Mouse (Mus musculus): ENCODE data around the gene Per2. TPM values are rescaled to one million over a fixed set of nuclear protein-coding genes. Genes with fewer than 3 reads are reported as not detected.

The Per2 gene
- 10.7 and 12.2 TPM in 2 replicates for polyA plus RNA-seq (2015; fragmentation: Nextera tagmentation; extraction: Ambion mirVana)

DNA sequence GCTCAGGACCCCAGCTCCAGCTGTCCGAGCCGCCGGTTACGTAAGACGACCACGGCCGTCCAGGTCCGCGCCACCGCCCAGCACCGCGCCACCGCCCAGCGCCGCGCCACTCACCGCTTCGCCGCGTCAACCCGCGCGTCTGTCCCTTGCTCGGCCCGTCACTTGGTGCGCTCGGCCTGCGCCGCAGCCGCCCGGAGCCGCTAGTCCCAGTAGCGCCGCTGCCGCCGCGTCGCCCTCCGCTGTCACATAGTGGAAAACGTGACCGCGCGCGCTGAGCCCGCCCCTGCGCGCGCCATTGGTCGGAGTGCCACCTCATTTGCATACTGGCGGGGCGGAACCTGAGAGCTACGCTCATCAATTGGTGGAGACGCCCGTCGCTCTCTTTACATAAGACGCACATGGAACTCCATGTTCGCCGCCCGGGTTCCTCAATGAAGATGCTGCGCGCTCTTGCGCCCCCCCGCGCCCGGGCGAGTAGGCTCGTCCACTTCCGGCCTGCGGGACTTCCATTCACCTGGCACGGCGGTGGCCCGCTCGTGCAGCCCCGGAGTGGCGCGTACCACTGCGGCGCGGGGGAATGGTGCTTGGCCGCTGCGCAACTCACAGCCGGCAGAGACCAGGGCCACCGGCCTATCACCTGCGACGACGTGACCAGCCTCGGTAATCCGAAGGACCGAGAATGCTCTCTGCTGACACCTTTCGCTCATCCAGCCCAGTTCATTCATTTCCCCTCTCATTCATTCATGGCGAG, at the start of gene Per2:
Gene Per2 (minus strand): TSS at position 266 of the 751 bp plus-strand sequence.
- Histone ChIP-seq H3K27me3 (ENCODE audit: control insufficient read depth, insufficient read depth, low read depth, low read length) (no peaks in the 10 kb centered on the region), H3K4me2 (ENCODE audit: low read depth, low read length) (peak within 1 kb of the TSS; percentile 84), H3K27ac (ENCODE audit: low read length) (peak within 1 kb of the TSS; percentile 99), H3K9me3 (ENCODE audit: control insufficient read depth, low read length) (no peaks in the 10 kb centered on the region), H3K4me1 (replicated peaks; ENCODE audit: control insufficient read depth, insufficient read depth, low read length) (peaks cover 47% of the 10 kb centered on the region), H3K36me3 (ENCODE audit: control insufficient read depth, insufficient read depth, low read length) (no peaks in the 10 kb centered on the region), H3K4me3 (ENCODE audit: low read length) (peak within 1 kb of the TSS; percentile 93), H3K9ac (ENCODE audit: low read length) (peak within 1 kb of the TSS; percentile 83)
- ATAC-seq (ENCODE audit: low read depth): peak; percentile 92
- WGBS: under 1% methylated on average over 90 of the region's 91 CpGs

DNA sequence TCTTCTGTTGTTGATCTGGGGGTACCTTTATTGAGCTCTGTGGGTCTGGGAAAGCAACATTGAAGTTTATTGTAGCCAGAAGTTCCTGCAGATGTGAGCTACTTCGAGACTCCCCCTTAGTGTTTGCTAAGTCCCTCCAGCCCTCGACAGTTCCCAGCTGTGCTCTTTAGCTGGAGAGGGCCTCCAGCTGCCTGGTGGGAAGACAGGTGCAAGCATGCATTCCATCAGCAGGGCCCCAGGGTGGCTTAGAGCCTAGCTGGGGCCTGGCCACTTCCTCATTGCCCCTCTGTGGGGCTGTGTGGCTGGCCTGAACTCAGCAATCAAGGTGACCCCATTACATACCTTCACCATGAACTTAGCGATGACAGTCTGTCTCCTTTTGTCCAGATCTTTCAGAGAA, 45.5 kb upstream of the Per2 start:
- no peaks in the 10 kb centered on the region for H3K9me3 ChIP-seq (ENCODE audit: control insufficient read depth, low read length)
- peaks cover 6% of the 10 kb centered on the region; the same call in 1 of the 2 replicates for H3K36me3 ChIP-seq (ENCODE audit: control insufficient read depth, insufficient read depth, low read length)
- no peaks in the 10 kb centered on the region for H3K4me1 ChIP-seq (replicated peaks; ENCODE audit: control insufficient read depth, insufficient read depth, low read length)
- ATAC-seq (ENCODE audit: low read depth): no peak
- no peak overlapping the region for H3K9ac ChIP-seq (ENCODE audit: low read length)
- WGBS: 59% methylated on average over 3 of the region's 3 CpGs
- no peaks in the 10 kb centered on the region for H3K27me3 ChIP-seq (ENCODE audit: control insufficient read depth, insufficient read depth, low read depth, low read length)
- no peak overlapping the region for H3K4me2 ChIP-seq (ENCODE audit: low read depth, low read length)
- H3K4me3 ChIP-seq (ENCODE audit: low read length): no peak overlapping the region
- H3K27ac ChIP-seq (ENCODE audit: low read length): no peak overlapping the region

DNA sequence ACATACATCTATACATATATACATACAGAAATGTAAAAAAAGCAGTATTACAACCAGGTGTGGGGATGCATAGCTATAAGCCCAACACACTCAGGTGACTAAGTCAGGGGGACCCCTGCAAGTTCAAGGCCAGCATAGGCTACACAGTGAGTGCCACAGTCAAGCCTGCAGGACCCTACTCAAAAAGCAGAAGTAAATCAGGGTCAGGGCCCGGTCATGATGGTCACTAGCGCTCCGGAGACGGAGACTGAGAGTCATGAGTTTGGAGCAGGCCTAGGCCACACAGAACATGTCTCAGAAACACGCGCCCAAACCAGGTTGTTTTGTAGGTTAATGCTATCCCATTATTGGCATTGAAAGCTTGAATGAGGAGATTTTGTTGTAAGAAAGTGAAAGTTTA, 39.5 kb upstream of the Per2 start:
- ATAC-seq (ENCODE audit: low read depth): no peak
- no peak overlapping the region for H3K9ac ChIP-seq (ENCODE audit: low read length)
- no peaks in the 10 kb centered on the region for H3K9me3 ChIP-seq (ENCODE audit: control insufficient read depth, low read length)
- no peak overlapping the region for H3K27ac ChIP-seq (ENCODE audit: low read length)
- H3K4me2 ChIP-seq (ENCODE audit: low read depth, low read length): no peak overlapping the region
- H3K36me3 ChIP-seq (ENCODE audit: control insufficient read depth, insufficient read depth, low read length): peaks cover 3% of the 10 kb centered on the region; the same call in 1 of the 2 replicates
- 94% methylated on average over 6 of the region's 6 CpGs for WGBS
- no peaks in the 10 kb centered on the region for H3K27me3 ChIP-seq (ENCODE audit: control insufficient read depth, insufficient read depth, low read depth, low read length)
- H3K4me3 ChIP-seq (ENCODE audit: low read length): no peak overlapping the region
- peaks cover 16% of the 10 kb centered on the region for H3K4me1 ChIP-seq (replicated peaks; ENCODE audit: control insufficient read depth, insufficient read depth, low read length)

DNA sequence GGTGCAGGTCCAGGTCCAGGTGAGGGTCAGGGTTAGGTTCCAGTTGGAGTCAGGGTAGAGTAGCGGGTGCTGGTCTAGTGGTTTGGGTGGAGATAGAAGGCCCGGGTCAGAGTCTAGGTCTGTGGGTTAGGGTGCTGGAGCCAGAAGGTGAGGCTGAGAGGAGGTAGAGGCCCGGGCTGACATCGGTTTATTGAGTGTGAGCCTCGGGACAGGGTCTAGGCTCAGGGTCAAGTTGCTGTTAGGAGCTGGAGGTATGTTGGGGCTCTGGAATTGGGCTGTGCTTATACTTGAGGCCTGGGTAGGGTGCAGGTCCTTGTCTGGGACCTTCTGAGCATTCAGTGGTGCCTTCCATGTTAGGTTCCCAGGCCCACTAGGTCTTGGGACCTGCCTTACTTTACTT, 36.2 kb upstream of the Per2 start:
- no peaks in the 10 kb centered on the region for H3K36me3 ChIP-seq (ENCODE audit: control insufficient read depth, insufficient read depth, low read length)
- H3K27me3 ChIP-seq (ENCODE audit: control insufficient read depth, insufficient read depth, low read depth, low read length): no peaks in the 10 kb centered on the region
- no peak for ATAC-seq (ENCODE audit: low read depth)
- H3K9ac ChIP-seq (ENCODE audit: low read length): peak overlapping the region; percentile 83
- H3K4me1 ChIP-seq (replicated peaks; ENCODE audit: control insufficient read depth, insufficient read depth, low read length): peaks cover 16% of the 10 kb centered on the region
- H3K4me3 ChIP-seq (ENCODE audit: low read length): peak overlapping the region; percentile 92
- no peak overlapping the region for H3K27ac ChIP-seq (ENCODE audit: low read length)
- 33% methylated on average over 5 of the region's 5 CpGs for WGBS
- H3K4me2 ChIP-seq (ENCODE audit: low read depth, low read length): peak overlapping the region; percentile 75
- H3K9me3 ChIP-seq (ENCODE audit: control insufficient read depth, low read length): no peaks in the 10 kb centered on the region

DNA sequence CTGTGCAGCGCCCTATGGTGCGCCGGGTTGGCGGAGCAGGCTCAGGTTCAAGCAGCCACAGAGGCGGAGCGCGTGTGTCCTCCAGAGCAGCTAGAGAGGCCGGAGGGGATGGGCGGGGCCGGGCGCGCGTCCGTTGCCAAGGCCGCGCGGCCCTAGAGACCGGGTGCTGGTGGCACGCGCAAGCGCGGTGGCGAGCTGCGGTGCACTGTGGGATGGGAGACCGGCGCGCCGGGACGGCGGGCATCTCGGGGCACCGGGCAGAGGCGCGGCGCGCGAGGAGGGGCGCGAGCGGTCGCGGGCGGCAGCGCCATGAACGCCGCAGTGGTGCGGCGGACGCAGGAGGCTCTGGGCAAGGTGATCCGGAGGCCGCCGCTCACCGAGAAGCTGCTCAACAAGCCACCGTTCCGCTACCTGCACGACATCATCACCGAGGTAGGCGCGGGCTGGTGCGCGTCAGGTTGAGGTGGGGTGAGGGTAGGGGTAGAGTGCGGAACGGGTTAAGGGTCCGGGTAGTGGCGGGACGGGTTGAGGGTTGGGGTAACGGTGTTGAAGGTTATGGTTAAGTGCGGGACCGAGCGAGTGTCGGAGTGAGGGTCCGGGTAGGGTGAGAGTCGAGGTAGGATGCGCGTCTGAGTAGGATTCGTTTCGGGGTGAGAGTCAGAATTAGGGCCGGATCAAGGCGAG, 35.5 kb upstream of the Per2 start, which contains the start of gene Traf3ip1:
Gene Traf3ip1 (plus strand): TSS at position 191 of the 684 bp plus-strand sequence.
- H3K36me3 ChIP-seq (ENCODE audit: control insufficient read depth, insufficient read depth, low read length): no peaks in the 10 kb centered on the region
- WGBS: under 1% methylated on average over 74 of the region's 79 CpGs
- H3K4me3 ChIP-seq (ENCODE audit: low read length): peak within 1 kb of the TSS; percentile 92
- H3K27me3 ChIP-seq (ENCODE audit: control insufficient read depth, insufficient read depth, low read depth, low read length): no peaks in the 10 kb centered on the region
- H3K27ac ChIP-seq (ENCODE audit: low read length): no peak within 1 kb of the TSS; the same call in 1 of the 2 replicates
- H3K9ac ChIP-seq (ENCODE audit: low read length): peak within 1 kb of the TSS; percentile 83
- H3K4me2 ChIP-seq (ENCODE audit: low read depth, low read length): peak within 1 kb of the TSS; percentile 75
- H3K9me3 ChIP-seq (ENCODE audit: control insufficient read depth, low read length): no peaks in the 10 kb centered on the region
- peak; percentile 99 for ATAC-seq (ENCODE audit: low read depth)
- peaks cover 16% of the 10 kb centered on the region for H3K4me1 ChIP-seq (replicated peaks; ENCODE audit: control insufficient read depth, insufficient read depth, low read length)

DNA sequence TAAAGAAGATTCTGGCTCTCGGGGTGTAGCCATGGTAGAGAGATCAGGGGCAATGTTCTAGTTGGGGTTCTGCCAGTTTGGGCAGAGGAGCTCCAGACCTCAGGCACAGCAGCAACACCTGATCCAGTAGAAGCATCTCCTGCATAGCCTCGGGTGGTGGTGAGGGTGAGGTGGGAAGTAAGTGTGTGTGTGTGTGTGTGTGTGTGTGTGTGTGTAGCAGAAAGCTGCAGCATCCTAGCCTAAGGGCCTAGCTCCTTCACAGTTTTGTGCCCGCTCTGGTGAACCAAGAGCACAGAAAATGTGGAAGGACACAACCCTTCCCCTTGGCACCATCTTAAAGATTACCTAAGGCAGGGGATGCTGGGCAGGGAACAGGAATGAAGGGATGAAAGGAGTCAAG, 34.8 kb upstream of the Per2 start:
- H3K27me3 ChIP-seq (ENCODE audit: control insufficient read depth, insufficient read depth, low read depth, low read length): no peaks in the 10 kb centered on the region
- no peak overlapping the region for H3K27ac ChIP-seq (ENCODE audit: low read length)
- no peaks in the 10 kb centered on the region for H3K36me3 ChIP-seq (ENCODE audit: control insufficient read depth, insufficient read depth, low read length)
- WGBS: 41% methylated on average over 3 of the region's 3 CpGs
- H3K9ac ChIP-seq (ENCODE audit: low read length): peak overlapping the region; percentile 83; the same call in 1 of the 2 replicates
- H3K4me2 ChIP-seq (ENCODE audit: low read depth, low read length): peak overlapping the region; percentile 58
- H3K9me3 ChIP-seq (ENCODE audit: control insufficient read depth, low read length): no peaks in the 10 kb centered on the region
- peak; percentile 9; the same call in 1 of the 2 replicates for ATAC-seq (ENCODE audit: low read depth)
- H3K4me1 ChIP-seq (replicated peaks; ENCODE audit: control insufficient read depth, insufficient read depth, low read length): peaks cover 16% of the 10 kb centered on the region
- peak overlapping the region; percentile 92 for H3K4me3 ChIP-seq (ENCODE audit: low read length)

DNA sequence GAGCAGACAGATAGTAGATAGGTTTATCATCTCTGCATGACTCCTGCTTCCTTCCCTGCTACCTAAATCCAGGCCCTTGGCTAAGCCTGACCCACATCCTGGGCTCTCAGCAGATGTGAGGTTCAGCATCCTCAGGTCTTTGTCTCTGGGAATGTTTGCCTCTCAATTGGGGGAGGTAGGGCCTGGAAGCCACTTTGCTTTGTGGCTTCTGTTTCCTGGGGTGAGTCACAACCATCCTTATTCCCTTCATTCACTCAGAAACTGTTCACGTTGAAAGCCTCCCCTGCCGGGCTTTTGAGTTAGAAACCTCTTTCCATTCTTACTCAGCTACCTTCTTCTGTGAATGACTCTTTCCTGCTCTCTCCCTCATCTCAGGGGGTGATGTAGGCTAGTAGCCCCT, 33.6 kb upstream of the Per2 start:
- no peaks in the 10 kb centered on the region for H3K27me3 ChIP-seq (ENCODE audit: control insufficient read depth, insufficient read depth, low read depth, low read length)
- no peaks in the 10 kb centered on the region for H3K36me3 ChIP-seq (ENCODE audit: control insufficient read depth, insufficient read depth, low read length)
- H3K9me3 ChIP-seq (ENCODE audit: control insufficient read depth, low read length): no peaks in the 10 kb centered on the region
- no peak overlapping the region for H3K9ac ChIP-seq (ENCODE audit: low read length)
- no peak overlapping the region for H3K4me2 ChIP-seq (ENCODE audit: low read depth, low read length)
- H3K27ac ChIP-seq (ENCODE audit: low read length): no peak overlapping the region
- no peak overlapping the region for H3K4me3 ChIP-seq (ENCODE audit: low read length)
- 53% methylated on average over 2 of the region's 2 CpGs for WGBS
- H3K4me1 ChIP-seq (replicated peaks; ENCODE audit: control insufficient read depth, insufficient read depth, low read length): peaks cover 16% of the 10 kb centered on the region
- no peak for ATAC-seq (ENCODE audit: low read depth)

DNA sequence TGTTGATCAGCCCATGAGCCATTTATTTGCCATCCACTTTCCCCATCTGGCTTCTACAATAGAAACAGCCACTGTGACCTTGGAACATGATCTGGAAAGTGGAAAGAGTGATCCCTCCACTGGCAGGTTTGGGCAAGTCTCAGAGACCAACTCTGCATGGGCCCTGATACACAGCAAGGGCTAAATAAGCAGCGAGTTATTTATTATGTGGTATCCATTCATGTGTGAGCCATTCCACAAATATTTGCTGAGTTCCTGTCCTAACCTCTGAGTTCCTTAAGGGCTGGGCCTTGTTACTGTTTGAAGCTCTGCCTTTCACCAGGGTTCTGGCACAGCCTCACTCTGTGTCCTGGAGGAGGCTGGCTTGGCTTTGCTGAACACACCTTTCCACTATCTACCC, 31.2 kb upstream of the Per2 start:
- H3K4me1 ChIP-seq (replicated peaks; ENCODE audit: control insufficient read depth, insufficient read depth, low read length): peaks cover 6% of the 10 kb centered on the region
- H3K9ac ChIP-seq (ENCODE audit: low read length): no peak overlapping the region
- no peak for ATAC-seq (ENCODE audit: low read depth)
- H3K4me2 ChIP-seq (ENCODE audit: low read depth, low read length): no peak overlapping the region
- no peak overlapping the region for H3K27ac ChIP-seq (ENCODE audit: low read length)
- no peaks in the 10 kb centered on the region for H3K27me3 ChIP-seq (ENCODE audit: control insufficient read depth, insufficient read depth, low read depth, low read length)
- no peaks in the 10 kb centered on the region for H3K9me3 ChIP-seq (ENCODE audit: control insufficient read depth, low read length)
- no peaks in the 10 kb centered on the region for H3K36me3 ChIP-seq (ENCODE audit: control insufficient read depth, insufficient read depth, low read length)
- 35% methylated on average over 1 of the region's 1 CpGs for WGBS
- H3K4me3 ChIP-seq (ENCODE audit: low read length): no peak overlapping the region

DNA sequence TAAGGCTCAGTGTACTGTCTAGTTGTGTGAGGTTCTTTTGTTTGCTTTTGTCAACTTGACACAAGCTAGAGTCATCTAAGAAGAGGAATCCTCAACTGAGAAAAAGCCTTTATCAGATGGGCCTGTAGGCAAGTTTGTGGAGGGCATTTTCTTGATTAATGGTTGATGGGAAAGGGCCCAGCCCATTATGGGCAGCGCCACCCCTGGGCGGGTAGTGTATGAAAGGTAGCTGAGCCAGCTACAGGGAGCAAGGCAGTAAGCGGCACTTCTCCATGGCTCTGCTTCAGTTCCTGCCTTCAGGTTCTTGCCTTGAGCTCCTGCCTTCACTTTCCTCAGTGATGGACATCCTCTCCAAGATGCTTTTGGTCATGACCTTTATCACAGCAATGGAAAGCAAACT, 27.0 kb upstream of the Per2 start:
- Histone ChIP-seq H3K36me3 (ENCODE audit: control insufficient read depth, insufficient read depth, low read length) (no peaks in the 10 kb centered on the region), H3K27ac (ENCODE audit: low read length) (no peak overlapping the region), H3K4me3 (ENCODE audit: low read length) (no peak overlapping the region), H3K4me2 (ENCODE audit: low read depth, low read length) (no peak overlapping the region), H3K9ac (ENCODE audit: low read length) (no peak overlapping the region), H3K4me1 (replicated peaks; ENCODE audit: control insufficient read depth, insufficient read depth, low read length) (peaks cover 3% of the 10 kb centered on the region; the same call in 1 of the 2 replicates), H3K9me3 (ENCODE audit: control insufficient read depth, low read length) (no peaks in the 10 kb centered on the region), H3K27me3 (ENCODE audit: control insufficient read depth, insufficient read depth, low read depth, low read length) (no peaks in the 10 kb centered on the region)
- no peak for ATAC-seq (ENCODE audit: low read depth)
- WGBS: 76% methylated on average over 3 of the region's 3 CpGs
